Mouse (Mus musculus) midbrain, embryonic 11.5 days (tissue): Measurements from ENCODE around the gene Galnt7. TPM values are rescaled to one million over a fixed set of nuclear protein-coding genes. Genes with fewer than 3 reads are reported as not detected.

Experiments
- ATAC-seq: fragments of 200-750 bp; cut with Nextera tagmentation; 2 replicates; pipeline ENCODE4 v1.8.0; 2017; ENCODE audit warnings: moderate TSS enrichment, moderate library complexity; ENCODE audit not compliant: low FRiP score
- DNase-seq: peaks from one replicate; pipeline ENCODE4 v3.0.0; 2015; ENCODE audit warnings: low spot score; ENCODE audit errors: missing footprints
- H3K27ac ChIP-seq: fragments of 300-500 bp; sonication (generic); 2 replicates; pipeline ENCODE4 v1.5.1; 2014; ENCODE audit warnings: low read depth, low read length
- H3K27me3 ChIP-seq: fragments of 300-500 bp; sonication (generic); 2 replicates; pipeline ENCODE4 v1.6.1; 2014; ENCODE audit warnings: mild to moderate bottlenecking, low read length, moderate library complexity, mixed read lengths; ENCODE audit not compliant: control insufficient read depth, insufficient read depth
- H3K36me3 ChIP-seq: fragments of 300-500 bp; sonication (generic); 2 replicates; pipeline ENCODE4 v1.6.1; 2014; ENCODE audit warnings: mild to moderate bottlenecking, low read length, moderate library complexity, mixed read lengths; ENCODE audit not compliant: control insufficient read depth, insufficient read depth
- H3K4me1 ChIP-seq: fragments of 300-500 bp; sonication (generic); 2 replicates; pipeline ENCODE4 v1.6.1; 2014; ENCODE audit warnings: low read length; ENCODE audit not compliant: control insufficient read depth, insufficient read depth
- H3K4me2 ChIP-seq: fragments of 300-500 bp; sonication (generic); 2 replicates; pipeline ENCODE4 v1.6.1; 2014; ENCODE audit warnings: mild to moderate bottlenecking, moderate library complexity
- H3K4me3 ChIP-seq: fragments of 300-500 bp; sonication (generic); 2 replicates; pipeline ENCODE4 v1.5.1; 2014; ENCODE audit warnings: low read depth, low read length
- H3K9ac ChIP-seq: fragments of 300-500 bp; sonication (generic); 2 replicates; pipeline ENCODE4 v1.6.1; 2014; ENCODE audit warnings: low read length
- H3K9me3 ChIP-seq: fragments of 300-500 bp; sonication (generic); 2 replicates; pipeline ENCODE4 v1.6.1; 2016; ENCODE audit warnings: low read length; ENCODE audit not compliant: control insufficient read depth
- WGBS: fragments of 180-500 bp; shearing (Covaris S2); extraction: QIAGEN DNeasy Blood & Tissue Kit; methylation state at CpG from one replicate; pipeline ENCODE4 v1.1.7; 2014; 5-methylcytosine and 5-hydroxymethylcytosine counted together
- polyA plus RNA-seq: library from polyadenylated mRNA; unstranded; fragments of >200 nt; fragmentation: Nextera tagmentation; extraction: Ambion mirVana; gene quantifications from 2 replicates; pipeline ENCODE4 v1.2.1, GENCODE M21; 2014

The Galnt7 gene
- polyA plus RNA-seq, 1 experiment from 2014 or later = 16.9 TPM

DNA sequence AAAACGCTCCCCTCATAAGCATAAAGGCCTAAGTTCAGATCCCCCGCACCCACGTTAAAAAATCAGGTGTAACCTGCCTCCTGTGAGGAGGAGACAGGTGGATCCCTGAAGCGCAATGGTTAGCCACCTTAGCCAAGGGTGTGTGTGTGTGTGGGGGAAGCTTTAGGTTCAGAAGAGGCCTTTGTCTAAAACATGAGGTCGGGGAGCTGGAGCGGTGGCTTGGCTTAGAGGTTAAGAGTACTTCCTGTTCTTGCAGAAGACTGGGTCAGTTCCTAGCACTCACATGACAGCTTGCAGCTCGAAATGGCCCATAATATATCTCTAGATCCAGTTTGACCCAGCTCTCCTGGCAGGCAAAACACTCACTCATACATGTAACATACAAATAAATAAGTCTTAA lies 60.2 kb downstream of the Galnt7 start:
- no peaks in the 10 kb centered on the region; the same call in 1 of the 2 replicates for H3K4me1 ChIP-seq
- H3K27ac ChIP-seq = no peak overlapping the region
- DNase-seq (no peak), ATAC-seq (no peak)
- no peaks in the 10 kb centered on the region for H3K36me3 ChIP-seq
- no peak overlapping the region for H3K4me3 ChIP-seq
- no peak overlapping the region for H3K9ac ChIP-seq
- WGBS = 85% methylated on average over 7 of the region's 7 CpGs
- H3K27me3 ChIP-seq = no peaks in the 10 kb centered on the region
- H3K4me2 ChIP-seq = no peak overlapping the region
- no peaks in the 10 kb centered on the region for H3K9me3 ChIP-seq

DNA sequence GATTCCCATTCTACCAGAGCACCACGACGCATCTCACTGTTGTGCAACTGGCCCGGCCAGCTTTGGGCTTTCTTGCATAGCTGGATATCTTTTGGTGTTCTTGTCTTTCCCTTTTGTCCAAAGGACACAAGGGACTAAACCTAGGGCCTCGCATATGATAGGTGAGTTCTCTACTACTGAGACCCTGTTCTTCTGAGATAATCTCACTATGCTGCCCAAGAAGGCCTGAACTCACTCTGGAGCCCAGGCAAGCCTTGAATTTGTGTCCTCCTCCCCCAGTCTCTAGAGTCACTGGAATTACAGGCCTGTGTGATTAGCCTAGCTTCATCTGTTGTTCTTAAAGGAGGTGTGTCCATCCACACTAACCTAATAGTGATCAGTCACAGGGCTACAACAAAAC lies 61.2 kb downstream of the Galnt7 start:
- DNase-seq = no peak
- no peak for ATAC-seq
- no peak overlapping the region for H3K9ac ChIP-seq
- no peaks in the 10 kb centered on the region for H3K36me3 ChIP-seq
- no peak overlapping the region for H3K27ac ChIP-seq
- no peak overlapping the region for H3K4me3 ChIP-seq
- H3K4me1 ChIP-seq = no peaks in the 10 kb centered on the region; the same call in 1 of the 2 replicates
- no peaks in the 10 kb centered on the region for H3K27me3 ChIP-seq
- no peaks in the 10 kb centered on the region for H3K9me3 ChIP-seq
- H3K4me2 ChIP-seq = no peak overlapping the region
- 96% methylated on average over 4 of the region's 4 CpGs for WGBS

GRCm38 (mm10) chr8:57590015-57590414 lies 62.8 kb downstream of the Galnt7 start:
- no peak overlapping the region for H3K9ac ChIP-seq
- no peaks in the 10 kb centered on the region for H3K36me3 ChIP-seq
- 88% methylated on average over 8 of the region's 8 CpGs for WGBS
- H3K27ac ChIP-seq = no peak overlapping the region
- no peaks in the 10 kb centered on the region for H3K27me3 ChIP-seq
- no peak for ATAC-seq
- no peak overlapping the region for H3K4me3 ChIP-seq
- no peaks in the 10 kb centered on the region for H3K9me3 ChIP-seq
- no peak for DNase-seq
- H3K4me1 ChIP-seq = no peaks in the 10 kb centered on the region; the same call in 1 of the 2 replicates
- no peak overlapping the region for H3K4me2 ChIP-seq

DNA sequence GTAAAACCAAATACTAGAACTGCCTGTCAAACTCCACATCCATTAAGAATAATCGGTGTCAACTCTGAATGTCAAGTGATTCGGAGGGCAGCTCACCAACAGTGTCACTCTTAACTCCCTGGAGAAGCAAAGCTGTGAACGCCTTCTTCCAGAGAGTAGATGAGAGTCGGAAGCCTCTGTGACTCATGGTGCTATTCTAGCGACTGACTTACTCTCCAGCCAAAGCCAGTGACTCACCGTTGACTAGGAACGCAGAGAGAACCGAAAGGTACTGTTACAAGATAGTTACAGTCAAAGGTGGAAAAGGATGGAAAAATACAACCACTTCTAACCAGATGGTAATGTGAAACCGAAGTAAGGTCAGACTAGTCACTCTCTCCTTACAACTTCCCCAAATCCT lies 63.7 kb downstream of the Galnt7 start:
- H3K9ac ChIP-seq = no peak overlapping the region
- H3K9me3 ChIP-seq = no peaks in the 10 kb centered on the region
- DNase-seq (no peak), ATAC-seq (no peak)
- H3K4me3 ChIP-seq = no peak overlapping the region
- H3K27ac ChIP-seq = no peak overlapping the region
- no peaks in the 10 kb centered on the region for H3K27me3 ChIP-seq
- 97% methylated on average over 9 of the region's 9 CpGs for WGBS
- H3K4me1 ChIP-seq = no peaks in the 10 kb centered on the region; the same call in 1 of the 2 replicates
- H3K4me2 ChIP-seq = no peak overlapping the region
- no peaks in the 10 kb centered on the region for H3K36me3 ChIP-seq

GRCm38 (mm10) chr8:57588604-57589003 lies 64.2 kb downstream of the Galnt7 start:
- no peak overlapping the region for H3K4me2 ChIP-seq
- H3K9me3 ChIP-seq = no peaks in the 10 kb centered on the region
- no peak overlapping the region for H3K9ac ChIP-seq
- H3K4me3 ChIP-seq = no peak overlapping the region
- no peaks in the 10 kb centered on the region for H3K27me3 ChIP-seq
- 95% methylated on average over 1 of the region's 1 CpGs for WGBS
- H3K4me1 ChIP-seq = no peaks in the 10 kb centered on the region; the same call in 1 of the 2 replicates
- DNase-seq (no peak), ATAC-seq (no peak)
- no peaks in the 10 kb centered on the region for H3K36me3 ChIP-seq
- no peak overlapping the region for H3K27ac ChIP-seq

DNA sequence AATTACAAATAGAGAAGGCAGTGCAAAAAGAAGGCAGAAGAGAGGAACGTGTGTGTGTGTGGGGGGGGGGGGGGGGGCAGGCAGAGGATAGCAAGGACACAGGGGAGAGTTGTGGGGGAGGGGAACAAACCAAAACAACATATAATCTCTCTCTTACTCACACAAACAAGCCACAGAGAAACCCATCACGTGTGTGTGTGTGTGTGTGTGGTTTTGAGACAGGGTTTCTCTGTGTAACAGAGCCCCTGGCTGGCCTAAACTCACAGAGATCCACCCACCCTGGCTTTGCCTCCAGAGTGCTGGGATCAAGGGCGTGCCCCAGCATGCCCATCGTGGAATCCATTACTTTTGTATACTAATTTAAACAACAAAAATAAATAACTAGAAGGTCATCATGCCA lies 66.2 kb downstream of the Galnt7 start:
- Histone ChIP-seq H3K27me3 (no peaks in the 10 kb centered on the region), H3K4me3 (no peak overlapping the region), H3K36me3 (no peaks in the 10 kb centered on the region), H3K9ac (no peak overlapping the region), H3K9me3 (no peaks in the 10 kb centered on the region), H3K4me2 (no peak overlapping the region), H3K27ac (no peak overlapping the region), H3K4me1 (no peaks in the 10 kb centered on the region; the same call in 1 of the 2 replicates)
- WGBS = 80% methylated on average over 3 of the region's 4 CpGs
- ATAC-seq (0 out of 2 replicates have a peak, but pooled peaks have one; percentile 9), DNase-seq (no peak)

- H3K4me1 ChIP-seq = no peaks in the 10 kb centered on the region; the same call in 1 of the 2 replicates
- H3K27me3 ChIP-seq = no peaks in the 10 kb centered on the region
- no peak overlapping the region for H3K4me3 ChIP-seq
- 65% methylated on average over 3 of the region's 3 CpGs for WGBS
- no peak for ATAC-seq
- H3K4me2 ChIP-seq = no peak overlapping the region
- no peak for DNase-seq
- no peak overlapping the region for H3K27ac ChIP-seq
- no peaks in the 10 kb centered on the region for H3K36me3 ChIP-seq
- H3K9ac ChIP-seq = no peak overlapping the region
- H3K9me3 ChIP-seq = no peaks in the 10 kb centered on the region
Observed at GRCm38 (mm10) chr8:57585831-57586230, 67.0 kb downstream of the Galnt7 start.

- no peaks in the 10 kb centered on the region for H3K36me3 ChIP-seq
- H3K4me1 ChIP-seq = no peaks in the 10 kb centered on the region; the same call in 1 of the 2 replicates
- H3K4me2 ChIP-seq = no peak overlapping the region
- no peak overlapping the region for H3K9ac ChIP-seq
- DNase-seq (no peak), ATAC-seq (no peak)
- WGBS = 94% methylated on average over 5 of the region's 5 CpGs
- H3K9me3 ChIP-seq = no peaks in the 10 kb centered on the region
- H3K27ac ChIP-seq = no peak overlapping the region
- no peak overlapping the region for H3K4me3 ChIP-seq
- no peaks in the 10 kb centered on the region for H3K27me3 ChIP-seq
Observed at GRCm38 (mm10) chr8:57585128-57585442, 67.7 kb downstream of the Galnt7 start.

GRCm38 (mm10) chr8:57584416-57585127 lies 68.3 kb downstream of the Galnt7 start:
- no peak for ATAC-seq
- no peak for DNase-seq
- Histone ChIP-seq H3K4me2 (no peak overlapping the region), H3K9ac (no peak overlapping the region), H3K27me3 (no peaks in the 10 kb centered on the region), H3K9me3 (no peaks in the 10 kb centered on the region), H3K4me1 (no peaks in the 10 kb centered on the region; the same call in 1 of the 2 replicates), H3K27ac (no peak overlapping the region), H3K4me3 (no peak overlapping the region), H3K36me3 (no peaks in the 10 kb centered on the region)
- 88% methylated on average over 8 of the region's 8 CpGs for WGBS
